Mouse (Mus musculus): ENCODE measurements at regions not wholly inside any gene's neighbourhood (a gene's known extent, or its start where the extent isn't known, plus 50 kb on each side); places are given as distances from the start of the nearest gene placed in this dataset.

GRCm38 (mm10) chr12:7192591-7192990, 784.9 kb upstream of the Apob start:
- no peak overlapping the region for H3K27ac ChIP-seq
- WGBS = 84% methylated on average over 3 of the region's 3 CpGs
- no peak for DNase-seq (ENCODE audit: low spot score)

DNA sequence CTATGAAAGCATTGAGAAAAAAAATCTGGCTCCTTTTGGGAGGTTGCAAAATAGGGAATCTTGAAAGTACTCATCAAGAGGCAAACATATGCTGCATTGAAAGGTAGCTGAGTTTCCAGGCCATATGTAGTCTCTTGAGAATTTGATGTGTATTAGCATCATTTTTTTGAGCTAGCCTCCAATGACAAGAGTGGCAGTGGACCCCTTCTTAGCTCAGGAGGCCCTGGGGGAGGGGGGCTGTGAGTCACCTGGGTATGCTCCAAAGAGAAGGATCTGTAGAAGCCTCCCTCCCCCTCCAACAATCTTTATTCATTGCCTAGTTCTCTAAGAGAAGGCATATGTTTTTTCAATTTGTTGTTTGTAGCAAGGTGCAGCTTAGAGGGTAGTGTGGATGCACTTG, 779.4 kb upstream of the Apob start:
- ATAC-seq (ENCODE audit: low FRiP score) = no peak
- no peaks in the 10 kb centered on the region for H3K9me3 ChIP-seq (ENCODE audit: control insufficient read depth, low read length)
- H3K4me3 ChIP-seq (replicated peaks; ENCODE audit: low read length) = no peak overlapping the region
- H3K27me3 ChIP-seq (ENCODE audit: control insufficient read depth, insufficient read depth, low read length) = no peaks in the 10 kb centered on the region
- H3K4me1 ChIP-seq (replicated peaks; ENCODE audit: control insufficient read depth, insufficient read depth, low read length) = no peaks in the 10 kb centered on the region
- no peaks in the 10 kb centered on the region for H3K36me3 ChIP-seq (replicated peaks; ENCODE audit: control insufficient read depth, insufficient read depth)
- no peak overlapping the region for H3K9ac ChIP-seq
- no peak overlapping the region for H3K27ac ChIP-seq
- DNase-seq (ENCODE audit: low spot score) = no peak
- no peak overlapping the region for H3K4me2 ChIP-seq (replicated peaks)

More at GRCm38 (mm10) chr12:7192591-7192990, 784.9 kb upstream of the Apob start:
- H3K36me3 ChIP-seq (replicated peaks; ENCODE audit: control insufficient read depth, insufficient read depth) = no peaks in the 10 kb centered on the region
- H3K4me3 ChIP-seq (replicated peaks; ENCODE audit: low read length) = no peak overlapping the region
- no peaks in the 10 kb centered on the region for H3K9me3 ChIP-seq (ENCODE audit: control insufficient read depth, low read length)
- H3K4me1 ChIP-seq (replicated peaks; ENCODE audit: control insufficient read depth, insufficient read depth, low read length) = no peaks in the 10 kb centered on the region
- H3K27me3 ChIP-seq (ENCODE audit: control insufficient read depth, insufficient read depth, low read length) = no peaks in the 10 kb centered on the region
- H3K4me2 ChIP-seq (replicated peaks) = no peak overlapping the region
- H3K9ac ChIP-seq = no peak overlapping the region
- no peak for ATAC-seq (ENCODE audit: low FRiP score)

- no peak overlapping the region for H3K4me3 ChIP-seq (replicated peaks; ENCODE audit: low read length)
- no peaks in the 10 kb centered on the region for H3K9me3 ChIP-seq (ENCODE audit: control insufficient read depth, low read length)
- WGBS = 93% methylated on average over 1 of the region's 1 CpGs
- DNase-seq (ENCODE audit: low spot score) = no peak
- no peak for ATAC-seq (ENCODE audit: low FRiP score)
- H3K4me2 ChIP-seq (replicated peaks) = no peak overlapping the region
- no peaks in the 10 kb centered on the region for H3K27me3 ChIP-seq (ENCODE audit: control insufficient read depth, insufficient read depth, low read length)
- H3K27ac ChIP-seq = no peak overlapping the region
- H3K4me1 ChIP-seq (replicated peaks; ENCODE audit: control insufficient read depth, insufficient read depth, low read length) = no peaks in the 10 kb centered on the region
- H3K9ac ChIP-seq = no peak overlapping the region
- H3K36me3 ChIP-seq (replicated peaks; ENCODE audit: control insufficient read depth, insufficient read depth) = no peaks in the 10 kb centered on the region
These were observed 776.6 kb upstream of the Apob start for GRCm38 (mm10) chr12:7200879-7201278.

DNA sequence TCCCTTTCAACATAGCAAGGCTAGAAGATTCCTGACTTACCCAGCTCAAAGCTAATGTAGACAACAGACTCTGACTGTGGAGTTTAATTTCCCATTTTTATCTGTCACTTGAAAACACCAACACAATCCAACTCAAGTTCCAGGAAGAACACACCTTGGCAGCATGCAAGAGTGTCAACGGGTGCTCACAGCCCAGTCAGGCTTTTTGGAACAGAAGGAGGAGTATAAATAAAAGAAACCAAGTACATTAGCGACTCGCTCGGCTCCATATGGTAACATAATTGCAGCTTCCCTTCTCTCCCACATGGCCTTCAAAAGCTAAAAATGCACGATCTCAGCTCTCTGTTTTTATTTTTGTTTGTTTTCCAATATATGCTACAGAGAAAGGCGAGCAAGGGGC, 761.8 kb upstream of the Apob start:
- Histone ChIP-seq H3K4me2 (replicated peaks) (no peak overlapping the region), H3K4me3 (replicated peaks; ENCODE audit: low read length) (no peak overlapping the region), H3K9me3 (ENCODE audit: control insufficient read depth, low read length) (no peaks in the 10 kb centered on the region), H3K4me1 (replicated peaks; ENCODE audit: control insufficient read depth, insufficient read depth, low read length) (no peaks in the 10 kb centered on the region), H3K36me3 (replicated peaks; ENCODE audit: control insufficient read depth, insufficient read depth) (no peaks in the 10 kb centered on the region), H3K27me3 (ENCODE audit: control insufficient read depth, insufficient read depth, low read length) (no peaks in the 10 kb centered on the region), H3K9ac (no peak overlapping the region), H3K27ac (no peak overlapping the region)
- 70% methylated on average over 6 of the region's 6 CpGs for WGBS
- no peak for ATAC-seq (ENCODE audit: low FRiP score)
- no peak for DNase-seq (ENCODE audit: low spot score)

- WGBS = 43% methylated on average over 3 of the region's 3 CpGs
- ATAC-seq (ENCODE audit: low FRiP score) (no peak), DNase-seq (ENCODE audit: low spot score) (no peak)
- Histone ChIP-seq H3K4me1 (replicated peaks; ENCODE audit: control insufficient read depth, insufficient read depth, low read length) (no peaks in the 10 kb centered on the region), H3K36me3 (replicated peaks; ENCODE audit: control insufficient read depth, insufficient read depth) (no peaks in the 10 kb centered on the region), H3K4me3 (replicated peaks; ENCODE audit: low read length) (no peak overlapping the region), H3K9me3 (ENCODE audit: control insufficient read depth, low read length) (no peaks in the 10 kb centered on the region), H3K4me2 (replicated peaks) (no peak overlapping the region), H3K27ac (no peak overlapping the region), H3K9ac (no peak overlapping the region), H3K27me3 (ENCODE audit: control insufficient read depth, insufficient read depth, low read length) (no peaks in the 10 kb centered on the region)
These were observed 759.9 kb upstream of the Apob start for GRCm38 (mm10) chr12:7217499-7217898.

- no peaks in the 10 kb centered on the region for H3K36me3 ChIP-seq (replicated peaks; ENCODE audit: control insufficient read depth, insufficient read depth)
- ATAC-seq (ENCODE audit: low FRiP score) = no peak
- no peak overlapping the region for H3K9ac ChIP-seq
- no peak overlapping the region for H3K4me2 ChIP-seq (replicated peaks)
- no peak for DNase-seq (ENCODE audit: low spot score)
- no peak overlapping the region for H3K27ac ChIP-seq
- 44% methylated on average over 2 of the region's 2 CpGs for WGBS
- H3K27me3 ChIP-seq (ENCODE audit: control insufficient read depth, insufficient read depth, low read length) = no peaks in the 10 kb centered on the region
- H3K4me1 ChIP-seq (replicated peaks; ENCODE audit: control insufficient read depth, insufficient read depth, low read length) = no peaks in the 10 kb centered on the region
- no peak overlapping the region for H3K4me3 ChIP-seq (replicated peaks; ENCODE audit: low read length)
- no peaks in the 10 kb centered on the region for H3K9me3 ChIP-seq (ENCODE audit: control insufficient read depth, low read length)
These were observed 749.3 kb upstream of the Apob start for GRCm38 (mm10) chr12:7228124-7228523.

GRCm38 (mm10) chr12:7228541-7229225, 748.8 kb upstream of the Apob start:
- Histone ChIP-seq H3K9ac (no peak overlapping the region), H3K9me3 (ENCODE audit: control insufficient read depth, low read length) (no peaks in the 10 kb centered on the region), H3K4me1 (replicated peaks; ENCODE audit: control insufficient read depth, insufficient read depth, low read length) (no peaks in the 10 kb centered on the region), H3K4me2 (replicated peaks) (no peak overlapping the region), H3K4me3 (replicated peaks; ENCODE audit: low read length) (no peak overlapping the region), H3K36me3 (replicated peaks; ENCODE audit: control insufficient read depth, insufficient read depth) (no peaks in the 10 kb centered on the region), H3K27me3 (ENCODE audit: control insufficient read depth, insufficient read depth, low read length) (no peaks in the 10 kb centered on the region), H3K27ac (no peak overlapping the region)
- no peak for DNase-seq (ENCODE audit: low spot score)
- 70% methylated on average over 9 of the region's 9 CpGs for WGBS
- no peak for ATAC-seq (ENCODE audit: low FRiP score)

GRCm38 (mm10) chr12:7250324-7250723, 727.1 kb upstream of the Apob start:
- H3K9me3 ChIP-seq (ENCODE audit: control insufficient read depth, low read length) = no peaks in the 10 kb centered on the region
- no peak for DNase-seq (ENCODE audit: low spot score)

GRCm38 (mm10) chr12:7270587-7270986, 706.9 kb upstream of the Apob start:
- Histone ChIP-seq H3K4me1 (replicated peaks; ENCODE audit: control insufficient read depth, insufficient read depth, low read length) (no peaks in the 10 kb centered on the region), H3K9ac (no peak overlapping the region), H3K9me3 (ENCODE audit: control insufficient read depth, low read length) (no peaks in the 10 kb centered on the region), H3K27ac (no peak overlapping the region), H3K27me3 (ENCODE audit: control insufficient read depth, insufficient read depth, low read length) (no peaks in the 10 kb centered on the region), H3K4me2 (replicated peaks) (no peak overlapping the region), H3K4me3 (replicated peaks; ENCODE audit: low read length) (no peak overlapping the region), H3K36me3 (replicated peaks; ENCODE audit: control insufficient read depth, insufficient read depth) (no peaks in the 10 kb centered on the region)
- DNase-seq (ENCODE audit: low spot score) (no peak), ATAC-seq (ENCODE audit: low FRiP score) (no peak)
- WGBS = 96% methylated on average over 1 of the region's 1 CpGs

More at GRCm38 (mm10) chr12:7250324-7250723, 727.1 kb upstream of the Apob start:
- H3K27me3 ChIP-seq (ENCODE audit: control insufficient read depth, insufficient read depth, low read length) = no peaks in the 10 kb centered on the region
- H3K36me3 ChIP-seq (replicated peaks; ENCODE audit: control insufficient read depth, insufficient read depth) = no peaks in the 10 kb centered on the region
- ATAC-seq (ENCODE audit: low FRiP score) = no peak
- no peak overlapping the region for H3K27ac ChIP-seq
- H3K4me1 ChIP-seq (replicated peaks; ENCODE audit: control insufficient read depth, insufficient read depth, low read length) = no peaks in the 10 kb centered on the region
- H3K4me3 ChIP-seq (replicated peaks; ENCODE audit: low read length) = no peak overlapping the region
- no peak overlapping the region for H3K9ac ChIP-seq
- no peak overlapping the region for H3K4me2 ChIP-seq (replicated peaks)

All from hindbrain, embryonic 14.5 days (tissue).